Mouse (Mus musculus) gastrocnemius, postnatal 10 days (tissue): ENCODE measurements around the gene Ccdc144b. TPM values are rescaled to one million over a fixed set of nuclear protein-coding genes. Genes with fewer than 3 reads are reported as not detected.

Experiments
- DNase-seq: peaks from one replicate; pipeline ENCODE4 v3.0.0; 2021; ENCODE audit warnings: mixed read lengths
- long read RNA-seq, 2 experiments: library from polyadenylated mRNA; stranded (forward); transcript quantifications; one replicate each; pipeline ENCODE4 v2.0.0; 2021
- total RNA-seq, 2 experiments: library from RNA; stranded (reverse); gene quantifications; 2 replicates each; pipeline ENCODE4 v1.2.3; 2021

Gene Ccdc144b
- total RNA-seq: not detected
- long read RNA-seq, experiment 1: 0 reads
- long read RNA-seq, experiment 2: 0 reads

DNA sequence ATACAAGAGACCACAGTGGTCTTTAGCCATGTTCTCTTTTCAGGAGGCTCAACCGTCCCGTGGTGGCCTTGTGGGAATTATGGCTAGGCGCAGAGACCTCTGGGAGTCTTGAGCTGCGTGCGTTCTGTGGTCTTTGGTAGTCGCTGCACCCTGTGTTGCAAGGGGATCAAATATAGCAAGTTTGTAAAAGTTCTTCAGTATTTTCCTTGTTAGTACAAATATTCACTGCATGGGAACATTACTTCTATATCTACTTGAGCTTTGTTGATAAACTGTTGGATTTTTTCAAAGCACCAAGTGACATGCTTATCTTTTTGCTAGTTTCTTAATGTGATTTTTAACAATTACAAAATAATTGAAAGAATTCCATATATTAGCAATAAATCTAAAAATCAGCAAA, at the start of gene Ccdc144b:
Gene Ccdc144b (minus strand): TSS at position 101 of the 400 bp plus-strand sequence.
- no peak for DNase-seq

DNA sequence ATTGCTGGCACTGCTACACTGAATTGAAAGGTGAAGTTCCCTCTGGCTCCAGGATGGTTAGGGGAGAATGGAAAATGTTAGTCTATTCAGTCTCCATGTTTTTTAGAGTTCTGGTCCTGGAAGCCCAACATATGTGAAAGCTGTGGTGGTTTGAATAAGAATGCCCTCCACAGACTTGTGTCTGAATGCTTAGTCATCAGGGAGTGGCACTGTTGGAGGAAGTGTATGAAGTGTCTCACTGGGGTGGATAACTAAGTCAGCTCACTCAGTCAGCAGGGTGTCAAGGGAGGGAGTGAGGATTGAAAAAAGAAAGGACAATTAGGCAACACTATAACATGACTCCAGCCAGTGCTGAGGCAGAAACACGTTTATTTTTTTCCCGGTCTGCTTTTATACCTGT, 42.0 kb upstream of the Ccdc144b start:
- DNase-seq: no peak

DNA sequence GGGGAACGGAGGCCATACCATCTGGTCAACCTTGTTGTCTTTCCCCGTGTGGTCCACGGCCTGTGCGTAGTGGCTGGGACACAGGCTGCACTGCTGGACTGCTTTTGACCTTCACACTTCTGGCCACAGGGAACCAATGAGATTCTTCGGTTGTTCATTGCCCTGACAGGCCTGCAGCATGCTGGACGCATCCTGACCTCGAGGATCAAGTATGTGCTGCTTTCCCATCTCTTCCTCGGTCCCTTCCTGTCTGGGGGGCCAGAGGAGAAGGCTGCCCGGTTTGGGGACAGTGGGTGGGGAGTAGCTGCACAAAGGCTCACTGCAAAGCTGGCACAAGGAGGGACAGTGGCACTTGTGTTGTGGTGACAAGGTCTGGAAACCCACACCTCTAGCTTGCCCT, 34.2 kb upstream of the Ccdc144b start:
- DNase-seq: no peak

DNA sequence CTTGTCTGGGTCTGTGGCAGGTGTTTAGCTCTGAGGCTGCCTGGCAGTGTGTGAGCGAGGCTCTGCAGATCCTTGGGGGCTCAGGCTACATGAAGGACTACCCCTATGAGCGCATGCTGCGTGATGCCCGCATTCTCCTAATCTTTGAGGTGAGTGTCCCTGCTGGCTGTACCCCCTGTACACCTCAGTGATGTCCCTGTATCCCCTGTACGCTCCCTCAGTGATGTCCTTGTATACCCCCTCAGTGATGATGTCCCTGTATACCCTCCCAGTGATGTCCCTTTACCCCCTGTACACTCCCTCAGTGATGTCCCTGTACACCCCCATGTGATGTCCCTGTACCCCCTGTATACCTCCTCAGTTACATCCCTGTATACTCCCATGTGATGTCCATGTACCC, 32.0 kb upstream of the Ccdc144b start:
- DNase-seq: no peak

DNA sequence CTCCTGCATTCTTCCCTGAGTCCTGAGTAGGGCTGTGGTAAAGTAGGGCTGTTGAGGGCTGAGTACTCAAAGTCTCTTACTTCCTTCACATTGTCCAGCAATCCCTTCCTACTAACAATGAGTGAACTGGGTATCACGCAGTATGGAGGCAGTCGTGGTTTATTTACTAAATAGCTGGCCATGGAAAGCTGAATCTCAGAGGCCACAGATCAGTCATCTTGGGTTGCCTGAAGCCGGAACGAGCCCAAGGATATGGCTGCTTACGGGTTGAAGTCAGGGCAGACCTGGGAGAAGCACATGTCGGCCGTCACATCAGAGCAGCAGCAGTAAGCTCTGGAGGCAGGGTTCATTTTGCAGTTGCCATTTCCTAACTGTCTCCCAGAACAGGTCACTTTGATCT, 30.0 kb upstream of the Ccdc144b start:
- DNase-seq: no peak

DNA sequence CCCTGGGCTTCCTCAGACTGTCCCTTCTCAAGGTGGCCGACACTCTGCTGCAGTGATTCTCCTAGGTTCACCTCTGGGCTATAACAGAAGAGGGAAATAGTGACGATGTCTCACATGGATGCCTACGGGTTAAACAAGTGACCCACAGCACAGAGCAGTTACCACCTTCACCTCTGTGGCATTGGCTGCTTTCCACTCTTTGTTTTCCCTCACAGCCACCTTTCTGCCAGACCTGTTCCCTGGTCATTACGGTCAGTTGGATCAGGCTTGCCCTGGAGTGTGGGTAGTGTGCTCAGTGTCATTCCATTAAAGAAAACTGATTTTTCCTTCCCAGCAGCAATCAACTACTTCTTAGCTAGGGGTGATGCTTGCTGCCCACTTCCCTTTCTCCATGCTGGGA, 29.5 kb upstream of the Ccdc144b start:
- DNase-seq: no peak

DNA sequence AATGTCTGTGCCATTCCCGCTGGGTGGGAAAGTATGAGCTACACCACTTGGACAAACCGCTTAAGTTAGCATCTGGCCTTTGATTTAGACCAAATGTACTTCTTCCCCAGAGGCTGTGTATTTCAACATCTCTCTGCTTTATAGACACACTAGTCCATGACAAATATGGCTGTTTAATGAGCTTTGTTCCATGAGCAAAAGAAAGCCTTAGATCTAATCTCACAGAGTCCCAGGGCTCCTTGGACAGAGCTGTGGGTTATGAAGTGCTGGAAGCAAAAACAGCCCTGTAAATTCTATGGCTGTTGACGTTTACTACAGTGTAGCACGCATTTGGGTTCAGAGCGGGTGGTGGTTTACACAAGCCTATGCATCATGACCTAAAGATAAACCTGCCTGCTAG, 27.4 kb upstream of the Ccdc144b start:
- no peak for DNase-seq

DNA sequence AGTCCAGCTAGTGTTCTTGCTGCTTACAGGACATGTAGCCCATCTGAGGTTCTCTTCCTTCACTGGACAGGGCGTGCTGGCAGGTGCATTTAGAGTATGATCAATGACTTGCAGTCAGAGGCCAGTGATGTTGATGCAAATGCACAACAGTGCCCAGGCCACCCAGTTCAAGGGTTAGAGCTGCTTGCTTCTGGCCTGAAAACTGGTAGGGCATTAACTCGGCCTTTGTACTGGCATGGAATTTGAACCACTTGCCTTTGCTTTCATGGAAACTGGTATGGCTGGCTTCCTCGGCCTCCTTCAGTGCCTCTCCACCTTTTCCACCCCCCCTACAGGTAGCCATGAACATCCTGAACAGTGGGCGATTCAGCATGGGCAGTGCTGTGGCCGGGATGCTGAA, 26.5 kb upstream of the Ccdc144b start:
- DNase-seq: no peak

DNA sequence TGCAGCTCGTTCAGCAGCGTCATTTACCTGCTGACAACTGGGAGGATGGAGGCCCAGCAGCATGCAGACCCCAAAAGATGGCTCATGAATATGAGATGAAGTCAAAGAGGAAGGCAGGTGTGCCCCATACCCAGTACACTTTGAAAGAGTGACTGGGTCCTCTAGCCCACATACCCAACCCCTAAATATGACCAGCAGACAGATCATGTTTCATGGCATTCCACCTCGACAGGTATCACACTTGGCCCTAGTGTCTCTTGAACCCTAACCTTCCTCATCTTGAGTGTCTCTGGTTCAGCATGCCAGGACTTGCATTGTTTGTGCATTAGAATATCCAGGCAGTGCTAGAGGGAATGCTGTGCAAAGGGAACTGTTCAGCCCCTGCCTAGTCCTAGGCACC, 24.0 kb upstream of the Ccdc144b start:
- no peak for DNase-seq

DNA sequence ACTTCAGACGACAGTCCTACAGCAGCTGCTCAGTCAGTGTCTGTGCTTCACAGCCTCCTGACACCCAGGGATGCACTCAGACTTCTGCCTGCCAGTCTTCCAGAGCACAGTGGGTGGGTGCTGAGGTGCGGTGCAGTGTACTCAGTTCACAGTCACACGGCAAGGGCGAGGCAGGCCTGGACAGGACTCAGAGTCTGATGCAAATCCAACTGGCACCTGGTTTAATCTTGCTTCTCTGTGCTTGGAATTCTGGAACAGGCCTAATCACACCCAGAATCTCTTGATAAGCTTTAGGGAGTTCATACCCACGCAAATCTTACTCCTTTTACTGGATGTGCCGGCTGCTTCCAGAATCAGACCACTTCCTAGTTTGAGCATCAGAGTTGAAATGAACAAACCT, 22.1 kb upstream of the Ccdc144b start:
- no peak for DNase-seq

DNA sequence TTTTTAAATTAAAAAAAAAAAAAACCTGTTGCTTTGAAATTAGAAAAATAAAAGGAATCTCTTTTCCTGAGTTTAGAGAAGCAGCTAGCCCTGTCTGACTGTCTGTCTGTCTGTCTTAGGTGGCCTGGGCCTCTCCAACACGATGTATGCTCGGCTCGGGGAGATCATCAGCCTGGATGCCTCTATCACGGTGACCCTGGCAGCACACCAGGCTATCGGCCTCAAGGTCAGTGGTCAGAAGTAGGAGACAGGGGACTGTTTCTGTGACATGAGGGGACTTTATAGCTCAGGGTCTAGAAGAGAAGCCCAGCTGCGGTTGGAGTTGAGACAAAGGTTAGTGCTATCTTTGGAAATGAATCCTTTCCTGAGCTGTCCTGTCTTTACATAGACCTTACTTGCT, 20.9 kb upstream of the Ccdc144b start:
- no peak for DNase-seq

DNA sequence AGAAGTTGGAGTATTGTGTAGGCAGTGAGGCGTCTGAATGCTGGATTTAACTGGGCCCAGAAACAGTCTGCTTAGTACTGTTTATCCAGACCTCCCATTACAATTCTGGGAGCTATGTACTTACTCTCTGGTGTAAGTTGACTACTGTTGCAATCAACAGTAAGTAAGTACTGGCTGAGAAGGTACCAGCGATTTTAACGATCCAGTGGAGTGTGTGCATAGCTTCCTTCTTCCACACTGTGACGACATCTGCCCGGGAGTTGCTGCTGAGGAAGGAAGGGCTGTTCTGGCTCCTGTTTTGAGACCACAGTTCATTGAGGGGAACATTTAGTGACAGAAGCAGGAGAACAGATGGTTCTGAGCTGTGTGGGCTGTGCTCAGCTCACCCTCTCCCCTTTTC, 17.7 kb upstream of the Ccdc144b start:
- no peak for DNase-seq

DNA sequence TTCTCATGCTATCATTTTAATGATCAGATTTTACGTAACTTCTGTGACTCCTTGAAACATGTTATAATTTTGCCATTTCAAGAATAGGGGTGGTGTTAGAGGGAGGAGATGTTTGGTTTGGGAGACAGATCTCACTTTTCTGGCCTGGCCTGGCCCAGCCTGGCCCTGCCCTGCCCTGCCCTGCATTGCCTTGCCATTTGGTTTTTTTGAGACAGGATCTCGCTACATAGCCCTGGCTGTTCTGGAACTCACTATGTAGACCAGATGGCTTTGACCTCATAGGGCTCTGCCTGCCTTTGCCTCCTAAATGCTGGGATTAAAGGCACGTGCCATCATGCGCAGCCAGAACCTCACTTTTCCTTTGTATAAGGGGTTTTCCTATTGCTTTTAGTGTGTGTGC, 17.1 kb upstream of the Ccdc144b start:
- no peak for DNase-seq

DNA sequence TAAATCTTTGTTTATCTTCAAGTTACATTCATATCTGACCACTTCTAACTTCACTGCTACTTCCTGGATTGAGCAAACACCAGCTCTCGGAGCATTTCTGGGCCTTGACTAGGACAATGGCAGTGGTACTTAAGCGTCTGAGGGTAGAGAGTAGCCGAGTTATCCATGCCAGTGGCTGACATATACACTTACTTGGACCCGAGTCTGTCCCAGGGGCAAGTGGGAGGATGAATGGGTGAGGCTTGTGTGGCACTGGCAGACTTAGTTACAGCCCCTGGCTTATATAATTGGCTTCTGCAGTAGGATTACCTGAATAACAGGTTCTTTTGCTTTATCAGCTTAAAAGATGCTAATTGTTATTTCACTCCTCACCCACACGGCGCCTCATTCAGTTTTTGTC, 14.4 kb upstream of the Ccdc144b start:
- DNase-seq: no peak

DNA sequence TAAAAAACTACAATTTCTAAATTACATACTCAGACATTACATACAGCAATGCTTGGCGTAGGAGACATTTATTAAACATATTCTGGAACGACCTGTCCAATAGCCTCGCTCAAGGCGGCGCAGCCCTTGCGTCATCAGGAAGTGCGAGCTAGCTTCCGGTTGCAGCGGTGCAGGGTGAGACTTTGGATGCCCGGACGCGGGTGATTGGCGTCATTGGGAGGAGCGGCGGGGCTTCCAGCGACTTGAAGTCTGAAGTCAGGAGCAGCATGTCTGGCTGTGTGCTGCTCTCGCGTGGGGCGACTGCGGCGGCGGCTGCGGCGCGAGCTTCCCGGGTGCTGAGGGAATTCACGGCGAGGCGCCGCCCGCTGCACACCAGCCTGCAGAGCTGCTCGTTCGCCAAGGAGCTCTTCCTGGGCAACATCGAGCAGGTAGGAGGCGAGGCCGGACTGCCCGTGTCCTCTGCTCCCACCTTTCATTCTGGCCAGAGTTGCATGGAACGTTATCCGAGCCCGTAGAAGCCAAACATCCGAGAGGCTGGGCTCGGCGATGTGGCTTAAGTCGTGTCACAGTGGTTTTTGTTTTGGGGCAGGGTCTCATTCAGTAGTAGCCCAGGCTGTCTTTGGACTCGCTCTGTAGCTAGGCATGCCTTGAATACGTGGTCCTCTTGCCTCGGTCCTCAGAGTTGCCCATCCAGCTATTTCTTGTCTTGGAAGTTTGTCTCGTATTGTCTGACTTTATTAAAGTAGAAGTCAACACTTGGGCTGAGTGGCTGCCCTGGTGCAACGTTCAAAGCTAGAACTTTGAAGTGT, 12.7 kb upstream of the Ccdc144b start, which contains the start of gene Acad9:
Gene Acad9 (plus strand): TSS at position 137 of the 809 bp plus-strand sequence.
- peak; percentile 92 for DNase-seq

DNA sequence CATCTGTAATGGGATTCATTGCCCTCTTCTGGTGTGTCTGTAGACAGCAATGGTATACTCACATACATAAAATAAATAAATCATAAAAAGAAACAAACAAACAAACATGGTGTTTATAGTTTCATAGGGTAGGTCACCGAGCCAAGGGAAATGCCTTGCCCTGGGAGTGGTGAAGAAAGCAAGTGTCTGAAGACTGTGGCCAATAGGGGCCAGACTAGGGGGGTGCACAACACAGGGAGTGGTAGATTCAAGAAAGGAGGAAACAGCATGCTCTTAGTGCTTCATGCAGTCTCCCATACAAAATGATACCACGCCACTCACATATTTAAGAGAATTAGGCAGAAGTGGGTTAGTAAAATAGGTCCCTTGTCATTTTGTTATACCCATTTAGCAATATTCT, 11.8 kb upstream of the Ccdc144b start:
- no peak for DNase-seq

DNA sequence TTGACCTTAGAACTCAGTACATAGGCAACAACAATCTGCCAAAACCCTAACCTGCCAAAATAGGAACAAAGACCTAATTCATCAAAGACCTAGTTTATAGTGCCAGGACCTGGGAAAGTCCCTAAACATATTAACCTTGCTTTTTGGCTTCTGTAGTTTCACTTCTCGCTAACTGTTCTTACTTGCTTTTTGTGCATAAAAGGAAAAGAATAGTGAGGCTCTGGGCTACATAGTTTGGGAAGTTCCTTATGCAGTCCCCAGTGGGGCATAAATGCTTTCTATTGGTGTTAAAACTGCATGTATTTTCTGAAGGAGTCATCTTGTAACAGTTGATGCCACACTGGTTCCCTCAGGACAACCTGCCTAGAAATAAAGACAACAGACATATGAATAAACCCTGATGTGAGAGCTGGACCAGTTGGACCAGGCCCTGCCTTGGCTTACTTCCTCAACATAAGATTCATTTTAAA, 11.3 kb upstream of the Ccdc144b start:
- DNase-seq: no peak

DNA sequence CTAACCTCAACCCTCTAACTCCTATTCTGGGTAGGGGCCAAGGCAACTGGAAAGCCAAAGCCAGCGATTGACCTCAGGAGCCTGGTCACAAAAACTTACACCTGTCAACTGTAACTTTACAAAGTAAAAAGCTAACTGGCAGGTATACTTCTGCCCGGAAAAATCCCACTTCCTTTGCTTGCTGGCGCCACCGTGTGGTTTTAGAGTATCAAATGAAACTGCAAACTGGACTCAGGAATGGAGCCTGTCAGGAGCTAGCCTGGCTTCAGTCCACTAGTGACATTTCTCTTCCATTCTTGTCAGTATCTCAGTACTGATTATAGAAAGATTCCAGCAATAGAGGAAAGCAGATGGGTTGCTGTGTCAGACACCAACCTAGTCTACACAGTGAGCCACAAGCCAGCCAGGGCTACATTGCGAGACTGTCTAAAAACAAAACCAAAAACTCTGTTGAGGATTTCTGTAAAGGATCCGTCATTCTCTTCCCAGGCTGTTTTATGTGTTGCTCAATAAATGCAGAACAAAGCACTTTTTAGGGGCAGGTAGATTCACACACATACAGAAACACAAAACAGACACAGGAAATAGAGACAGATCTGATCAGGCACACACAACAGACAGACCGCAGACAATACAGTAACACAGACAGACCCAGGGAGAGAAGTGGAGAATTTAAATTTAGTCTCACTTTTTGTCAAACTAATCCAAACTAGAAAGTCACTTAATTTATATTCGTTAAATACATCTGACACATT, 6.9 kb upstream of the Ccdc144b start:
- DNase-seq: peak; percentile 57

DNA sequence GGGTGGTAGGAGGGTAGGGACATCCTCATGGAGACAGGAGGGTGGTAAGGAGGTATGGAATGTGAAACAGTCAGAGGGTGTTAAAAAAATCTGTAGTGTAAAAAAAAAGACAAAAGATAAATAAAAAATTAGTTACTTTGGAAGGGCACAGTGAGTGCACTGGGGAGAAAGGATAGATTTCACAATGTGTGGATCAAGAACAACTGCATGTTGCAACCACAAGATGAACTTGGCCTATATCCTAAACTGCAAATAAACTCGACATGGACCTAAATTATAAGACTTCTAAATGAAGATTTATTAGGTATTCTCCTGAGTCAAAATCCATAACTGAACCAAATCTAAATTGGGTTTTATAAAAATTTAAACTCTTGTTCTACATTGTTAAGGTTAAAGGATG, 4.2 kb downstream of the Ccdc144b start:
- DNase-seq: no peak

DNA sequence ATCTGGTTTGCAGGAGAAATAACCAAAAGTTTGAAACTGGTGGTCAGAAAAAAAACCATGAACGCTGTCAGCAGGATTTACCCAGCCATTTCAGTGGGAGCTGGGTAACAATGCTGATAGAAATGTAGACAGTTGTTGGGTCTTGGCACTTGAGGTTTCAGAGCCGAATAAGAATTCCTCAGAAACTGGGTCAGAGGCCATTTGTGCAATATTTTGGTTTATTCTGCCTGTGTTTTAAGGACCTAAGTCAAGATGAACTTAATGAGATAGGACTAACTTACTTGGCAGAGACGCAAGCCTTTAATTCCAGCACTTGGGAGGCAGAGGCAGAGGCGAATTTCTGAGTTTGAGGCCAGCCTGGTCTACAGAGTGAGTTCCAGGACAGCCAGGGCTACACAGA, 8.3 kb downstream of the Ccdc144b start:
- no peak for DNase-seq

DNA sequence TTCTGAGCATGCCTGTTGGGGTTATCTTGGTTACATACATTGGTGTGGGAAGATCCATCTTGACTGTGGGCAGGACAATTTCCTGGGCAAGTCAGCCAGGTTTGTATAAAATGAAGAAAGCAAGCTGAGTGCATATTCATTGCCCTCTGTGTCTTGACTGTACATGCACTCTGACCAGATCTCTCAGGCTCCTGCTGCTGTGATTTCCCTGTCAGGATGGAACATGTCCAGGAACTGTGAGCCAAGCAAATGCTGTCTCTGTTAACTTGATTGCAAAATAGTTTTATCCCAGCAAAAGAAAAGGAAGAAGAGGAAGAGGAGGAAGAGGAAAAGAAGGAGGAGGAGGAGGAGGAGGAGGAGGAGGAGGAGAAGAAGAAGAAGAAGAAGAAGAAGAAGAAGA, 8.8 kb downstream of the Ccdc144b start:
- no peak for DNase-seq

DNA sequence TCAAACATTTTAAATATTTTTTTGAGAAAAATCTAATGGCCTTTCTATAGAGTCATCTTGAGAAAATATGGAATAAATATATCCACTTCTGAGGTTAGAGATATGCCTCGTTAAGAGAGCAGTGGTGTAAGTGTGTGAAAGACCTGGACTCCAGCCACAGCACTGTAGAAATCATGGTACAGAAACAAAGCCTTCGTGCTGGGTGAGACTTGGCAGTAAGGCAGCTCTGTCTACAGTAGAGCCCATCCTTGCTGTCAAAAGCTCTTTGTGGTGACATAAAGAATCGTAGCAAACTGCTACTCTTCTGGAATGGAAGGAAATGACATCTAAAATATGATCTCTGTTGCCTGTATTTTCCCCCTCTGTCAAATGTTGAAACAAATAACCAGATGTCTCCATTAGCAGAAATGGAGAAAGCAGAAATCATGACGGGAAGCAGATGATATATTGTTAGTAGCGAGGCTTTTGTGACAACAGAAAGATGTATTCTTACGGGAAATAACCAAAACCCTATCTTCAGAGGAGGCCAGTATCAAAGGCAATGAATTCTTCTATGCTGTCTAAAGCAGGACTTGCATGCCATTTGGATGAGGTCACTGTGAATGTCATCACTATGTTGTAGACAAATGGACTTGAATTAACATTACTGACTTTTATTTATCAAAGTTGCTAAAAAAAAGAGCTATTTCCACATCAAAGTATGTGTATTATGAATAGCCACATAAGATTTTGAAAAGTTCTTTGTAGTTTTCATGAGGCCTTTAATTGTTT, 21.4 kb downstream of the Ccdc144b start:
- no peak for DNase-seq

DNA sequence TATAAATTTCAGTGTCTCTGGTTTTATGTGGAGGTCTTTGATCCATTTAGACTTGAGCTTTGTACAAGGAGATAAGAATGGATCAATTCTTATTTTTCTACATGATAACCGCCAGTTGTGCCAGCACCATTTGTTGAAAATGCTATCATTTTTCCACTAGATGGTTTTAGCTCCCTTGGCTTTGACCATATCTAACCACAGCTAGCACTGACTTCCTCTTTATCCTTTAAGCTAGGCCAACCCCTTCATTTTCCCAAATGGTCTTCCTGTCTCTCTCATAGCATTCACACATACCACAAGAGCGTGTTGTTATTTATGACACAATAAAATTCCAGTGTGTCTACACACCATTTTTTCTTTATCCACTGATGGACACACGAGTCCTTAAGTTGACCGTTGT, 23.4 kb downstream of the Ccdc144b start:
- no peak for DNase-seq
